Mouse (Mus musculus) testis, adult 2 months (tissue): ENCODE results near the gene Vwa7.

Experiments used
- CTCF ChIP-seq: fragments of 200-500 bp; IDR thresholded peaks from 2 replicates; pipeline ENCODE4 v1.5.1; 2012; ENCODE audit warnings: low read depth, mild to moderate bottlenecking, inconsistent platforms, low read length, moderate library complexity; ENCODE audit not compliant: control insufficient read depth, insufficient read depth, insufficient replicate concordance
- POLR2A ChIP-seq: fragments of 200-500 bp; IDR thresholded peaks from 2 replicates; pipeline ENCODE4 v1.6.1; 2012; ENCODE audit warnings: low read depth, mild to moderate bottlenecking, inconsistent platforms, low read length, moderate library complexity; ENCODE audit not compliant: control insufficient read depth

- TF ChIP-seq POLR2A (no peak), CTCF (no peak)
Observed at GRCm38 (mm10) chr17:35048149-35048931, 32.0 kb downstream of the Vwa7 start.
